In genomic region chr17:88558168-88558842, GRCm38 (mm10) we compare ENCODE assay signal across 8 mouse cellular contexts. TPM values are rescaled to one million over a fixed set of nuclear protein-coding genes. Genes with fewer than 3 reads are reported as not detected.
A peak's percentile ranks its signal among the peaks of the same experiment; 100 is the strongest.
DNase-seq lines count a peak whose midpoint lies in the region.

No protein-coding gene starts in this region.

- 44% methylated on average over 13 of the region's 13 CpGs for WGBS in large intestine, adult 2 months

- DNase-seq in MN1 (ENCODE audit: low spot score) = peak; percentile 47
- DNase-seq in adrenal gland, postnatal 4 days (ENCODE audit: low spot score in 2 of 2) = peak; percentile 24 to 52
- peak; percentile 27 for DNase-seq in fibroblast of lung, adult 2 months (ENCODE audit: low read depth)
- peak; percentile 66 to 76 for DNase-seq in heart, postnatal 36 days
- peak; percentile 47 for DNase-seq in large intestine, adult 2 months (ENCODE audit: low read depth, low spot score)
- peak; percentile 89 for DNase-seq in lung, postnatal 14 days
- DNase-seq in right cerebral cortex, postnatal 10 days (ENCODE audit: low spot score in 2 of 2) = peak; percentile 82 to 84
- no peak for DNase-seq in B cell, adult 2 months

- intact Hi-C loops in heart, postnatal 36 days (cut with DNase I) = loop anchor here (2.0 kb wide), 1 partner anchor 82 kb away; no protein-coding TSS in a partner anchor

RNA-seq across cellular contexts. Expression of gene Ppp1r21, which starts 28.4 kb away (rescaled TPM):
- total RNA-seq in adrenal gland, postnatal 4 days (2021) = 10 to 100 TPM; 43.9 to 49.9 TPM
- 10 to 100 TPM in 1 of 2 experiments, 1 to 10 TPM in 1; 9.6 to 13.4 TPM for total RNA-seq in heart, postnatal 36 days (2021)
- 18.2 and 21.0 TPM in 2 replicates for polyA plus RNA-seq in large intestine, adult 2 months (2012; rRNA removed)

RNA-seq across cellular contexts. Expression of gene Ston1, which starts 39.2 kb away (rescaled TPM):
- total RNA-seq in adrenal gland, postnatal 4 days (2021) = 10 to 100 TPM; 41.9 to 44.3 TPM
- total RNA-seq in heart, postnatal 36 days (2021) = 10 to 100 TPM; 17.4 to 20.3 TPM
- 3.2 and 9.7 TPM in 2 replicates for polyA plus RNA-seq in large intestine, adult 2 months (2012; rRNA removed)

Comparison
In these comparisons a context has a peak if more than half of its experiments do, and no peak if none do; other contexts are left out.
1. DNase-seq: peak in MN1 (single experiment), adrenal gland, postnatal 4 days (2 of 2), fibroblast of lung, adult 2 months (single experiment), heart, postnatal 36 days (2 of 2), large intestine, adult 2 months (single experiment), lung, postnatal 14 days (single experiment) and right cerebral cortex, postnatal 10 days (2 of 2); none in B cell, adult 2 months (0 of 2).